In the genomic region with DNA sequence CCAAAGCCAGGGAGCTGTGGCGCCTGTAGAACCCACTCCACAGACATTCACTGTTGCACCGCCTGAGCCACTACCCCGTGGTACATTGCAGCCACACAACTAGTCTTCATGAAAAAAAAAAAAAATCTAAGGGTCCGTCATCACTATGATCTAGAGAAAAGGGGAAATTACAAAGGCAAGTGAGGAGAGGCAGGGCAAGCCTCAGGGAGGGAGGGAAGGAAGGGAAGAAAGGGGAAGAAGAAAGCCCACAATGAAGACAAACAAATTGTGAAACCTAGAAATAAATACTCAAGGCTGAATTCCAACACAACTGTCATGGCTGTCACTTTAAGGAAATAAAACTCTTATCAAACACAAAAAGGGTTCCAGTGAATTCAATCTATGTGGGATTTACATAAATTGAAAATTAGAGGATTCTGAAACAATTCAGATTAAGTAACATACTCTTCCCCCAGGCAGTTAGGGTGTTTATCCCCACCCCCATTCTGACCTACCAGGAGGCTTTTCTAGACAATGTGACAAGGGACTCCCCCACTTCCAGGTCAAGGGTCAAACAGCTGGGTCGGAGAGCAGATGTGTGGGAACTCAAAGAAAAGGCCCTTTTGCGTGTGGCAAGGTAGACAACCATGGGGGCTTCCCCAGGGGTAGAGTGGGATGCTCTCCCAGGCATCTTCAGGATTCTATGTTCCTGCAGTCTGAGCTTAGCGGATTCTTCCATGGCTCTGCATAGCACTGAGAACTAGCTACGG, we compare ENCODE assay signal across 20 mouse cellular contexts. TPM values are rescaled to one million over a fixed set of nuclear protein-coding genes. Genes with fewer than 3 reads are reported as not detected.
A peak's percentile ranks its signal among the peaks of the same experiment; 100 is the strongest.
DNase-seq lines count a peak whose midpoint lies in the region; ATAC-seq and TF ChIP-seq lines count a peak whose summit lies in the region.
"Had no signal": no experiment of that assay in that cellular context is flagged by ENCODE, and none has a peak within 500 bp of the region (broad histone marks: within the 10 kb centered on the region; RNA-seq: fewer than 3 reads in every experiment).

No protein-coding gene starts in this region.

- no peak for TF ChIP-seq POLR2A in kidney, adult 2 months (IDR thresholded peaks at IDR 0.05; ENCODE audit: low read depth, low read length)

- H3K27ac ChIP-seq in lung, postnatal 0 days (ENCODE audit: low read length): no peak overlapping the region
- peak overlapping the region; percentile 80 for H3K27ac ChIP-seq in macrophage
- H3K27ac ChIP-seq in forebrain, embryonic 13.5 days: no peak overlapping the region
- no peak overlapping the region for H3K27ac ChIP-seq in kidney, adult 2 months (ENCODE audit: insufficient read depth, low read depth, low read length)
- H3K27ac ChIP-seq: forebrain, embryonic 15.5 days; heart, embryonic 15.5 days; liver, embryonic 12.5 days; midbrain, embryonic 15.5 days; stomach, embryonic 15.5 days had no signal

- H3K4me3 ChIP-seq in lung, postnatal 0 days (ENCODE audit: low read depth, low read length): no peak overlapping the region
- no peak overlapping the region for H3K4me3 ChIP-seq in macrophage (ENCODE audit: inconsistent target)
- H3K4me3 ChIP-seq in forebrain, embryonic 13.5 days: no peak overlapping the region
- no peak overlapping the region for H3K4me3 ChIP-seq in kidney, adult 2 months (ENCODE audit: insufficient read depth, low read depth, low read length)
- H3K4me3 ChIP-seq: forebrain, embryonic 15.5 days; heart, embryonic 15.5 days; liver, embryonic 12.5 days; midbrain, embryonic 15.5 days; stomach, embryonic 15.5 days had no signal

- no peaks in the 10 kb centered on the region for H3K9me3 ChIP-seq in lung, postnatal 0 days (ENCODE audit: low read length)
- H3K9me3 ChIP-seq in forebrain, embryonic 13.5 days (replicated peaks): no peaks in the 10 kb centered on the region
- H3K9me3 ChIP-seq: forebrain, embryonic 15.5 days; heart, embryonic 15.5 days; liver, embryonic 12.5 days; midbrain, embryonic 15.5 days; stomach, embryonic 15.5 days had no signal

- H3K4me2 ChIP-seq in lung, postnatal 0 days (replicated peaks; ENCODE audit: low read depth, low read length): no peak overlapping the region
- no peak overlapping the region for H3K4me2 ChIP-seq in forebrain, embryonic 13.5 days
- H3K4me2 ChIP-seq: forebrain, embryonic 15.5 days; heart, embryonic 15.5 days; liver, embryonic 12.5 days; midbrain, embryonic 15.5 days; stomach, embryonic 15.5 days had no signal

- ATAC-seq in lung, postnatal 0 days: no peak
- no peak for ATAC-seq in forebrain, embryonic 13.5 days
- ATAC-seq: activated CD4-positive, CD25-positive, alpha-beta regulatory T cell, adult 4 months; forebrain, embryonic 15.5 days; liver, embryonic 12.5 days; midbrain, embryonic 15.5 days; Patski had no signal

- no peaks in the 10 kb centered on the region for H3K36me3 ChIP-seq in lung, postnatal 0 days (ENCODE audit: insufficient read depth, low read length)
- H3K36me3 ChIP-seq in macrophage (ENCODE audit: inconsistent target): no peaks in the 10 kb centered on the region
- no peaks in the 10 kb centered on the region for H3K36me3 ChIP-seq in forebrain, embryonic 13.5 days (ENCODE audit: poor library complexity, severe bottlenecking)
- H3K36me3 ChIP-seq in kidney, adult 2 months (ENCODE audit: control insufficient read depth, insufficient read depth, low read length): no peaks in the 10 kb centered on the region
- H3K36me3 ChIP-seq: forebrain, embryonic 15.5 days; heart, embryonic 15.5 days; liver, embryonic 12.5 days; midbrain, embryonic 15.5 days; stomach, embryonic 15.5 days had no signal

- no peak overlapping the region for H3K9ac ChIP-seq in lung, postnatal 0 days (replicated peaks; ENCODE audit: low read depth)
- no peak overlapping the region for H3K9ac ChIP-seq in forebrain, embryonic 13.5 days
- H3K9ac ChIP-seq: forebrain, embryonic 15.5 days; heart, embryonic 15.5 days; liver, embryonic 12.5 days; midbrain, embryonic 15.5 days; stomach, embryonic 15.5 days had no signal

- no peak for TF ChIP-seq EP300 in lung, postnatal 0 days (IDR thresholded peaks at IDR 0.05)

- H3K79me2 ChIP-seq in macrophage (ENCODE audit: inconsistent target): peaks cover 26% of the 10 kb centered on the region

- WGBS in lung, postnatal 0 days: 62% methylated on average over 8 of the region's 8 CpGs
- 31% methylated on average over 8 of the region's 8 CpGs for WGBS in macrophage (ENCODE audit: missing documents)
- WGBS in forebrain, embryonic 13.5 days: 74% methylated on average over 8 of the region's 8 CpGs
- 83% methylated on average over 8 of the region's 8 CpGs for WGBS in kidney, adult 2 months

- no peak for TF ChIP-seq CTCF in lung, postnatal 0 days (IDR thresholded peaks at IDR 0.05)
- no peak for TF ChIP-seq CTCF in kidney, adult 2 months (conservative IDR thresholded peaks at IDR 0.05; ENCODE audit: insufficient read depth, insufficient read length, low read depth, low read length)

- H3K4me1 ChIP-seq in lung, postnatal 0 days (ENCODE audit: insufficient read depth, low read depth, low read length): no peaks in the 10 kb centered on the region; the same call in 1 of the 2 replicates
- peaks cover 18% of the 10 kb centered on the region for H3K4me1 ChIP-seq in forebrain, embryonic 13.5 days
- H3K4me1 ChIP-seq in kidney, adult 2 months (ENCODE audit: control insufficient read depth, insufficient read depth, low read length): peaks cover 8% of the 10 kb centered on the region; the same call in 1 of the 2 replicates

- no peaks in the 10 kb centered on the region for H3K27me3 ChIP-seq in lung, postnatal 0 days (replicated peaks; ENCODE audit: insufficient read depth, low read length)
- H3K27me3 ChIP-seq in forebrain, embryonic 13.5 days: peaks cover 5% of the 10 kb centered on the region; the same call in 1 of the 2 replicates
- H3K27me3 ChIP-seq in kidney, adult 2 months (replicated peaks; ENCODE audit: control insufficient read depth, insufficient read depth, low read length): no peaks in the 10 kb centered on the region
- H3K27me3 ChIP-seq: forebrain, embryonic 15.5 days; heart, embryonic 15.5 days; liver, embryonic 12.5 days; midbrain, embryonic 15.5 days; Patski; stomach, embryonic 15.5 days had no signal

- DNase-seq in heart, adult 11 months: peak; percentile 89
- DNase-seq in heart, adult 9 months (ENCODE audit: low spot score in 2 of 2): no peak
- DNase-seq in lung, postnatal 0 days (ENCODE audit: low spot score): peak; percentile 41
- DNase-seq in lung, postnatal 14 days: no peak
- DNase-seq in cerebellum, adult 8-10 months: no peak
- no peak for DNase-seq in kidney, adult 2 months
- DNase-seq: adrenal gland, postnatal 36 days; cerebellum, postnatal 25 days; kidney, postnatal 10 days; left cerebral cortex, postnatal 4 days; thymus, postnatal 25 days had no signal

RNA-seq across cellular contexts. Expression of gene Foxp1, which starts 32.4 kb away (rescaled TPM):
- polyA plus RNA-seq in lung, postnatal 0 days (2015; fragmentation: Nextera tagmentation; extraction: Ambion mirVana): 113 and 121 TPM in 2 replicates
- 100 to 1,000 TPM; 153 to 929 (median 216) TPM for total RNA-seq in macrophage (2018; cell fraction: chromatin; rRNA removed)
- total RNA-seq in macrophage (2018; cell fraction: cytosol; rRNA removed): 100 to 1,000 TPM in 3 of 26 experiments, 10 to 100 TPM in 23; 52.3 to 219 (median 58.2) TPM
- total RNA-seq in macrophage (2018; cell fraction: nucleus; rRNA removed): 100 to 1,000 TPM in 25 of 26 experiments, 10 to 100 TPM in 1; 94.3 to 920 (median 177) TPM
- polyA plus RNA-seq in macrophage (2018): 33.2 to 38.9 TPM (median 36.0 TPM) in 3 replicates
- 51.3 and 55.5 TPM in 2 replicates for polyA plus RNA-seq in forebrain, embryonic 13.5 days (2015; fragmentation: Nextera tagmentation; extraction: Ambion mirVana)
- 28.2 and 32.8 TPM in 2 replicates for polyA plus RNA-seq in kidney, adult 2 months (2012; rRNA removed)

Comparison
In these comparisons a context has a peak if more than half of its experiments do, and no peak if none do; other contexts are left out.
1. DNase-seq: peak in heart, adult 11 months (single experiment) and lung, postnatal 0 days (single experiment); none in heart, adult 9 months (0 of 2), lung, postnatal 14 days (single experiment), cerebellum, adult 8-10 months (single experiment) and kidney, adult 2 months (single experiment).